Mouse (Mus musculus) CD4-positive, CD25-positive, alpha-beta regulatory T cell, adult 9 weeks (primary cell): ENCODE measurements around the gene Itgam. TPM values are rescaled to one million over a fixed set of nuclear protein-coding genes. Genes with fewer than 3 reads are reported as not detected.

Experiments
- polyA plus RNA-seq: library from polyadenylated mRNA; unstranded; fragments of 100-300 nt; shearing (Covaris generic); gene quantifications from one replicate; pipeline ENCODE4 v1.2.1, GENCODE M21; 2017

Gene Itgam
- polyA plus RNA-seq = 1.6 TPM

DNA sequence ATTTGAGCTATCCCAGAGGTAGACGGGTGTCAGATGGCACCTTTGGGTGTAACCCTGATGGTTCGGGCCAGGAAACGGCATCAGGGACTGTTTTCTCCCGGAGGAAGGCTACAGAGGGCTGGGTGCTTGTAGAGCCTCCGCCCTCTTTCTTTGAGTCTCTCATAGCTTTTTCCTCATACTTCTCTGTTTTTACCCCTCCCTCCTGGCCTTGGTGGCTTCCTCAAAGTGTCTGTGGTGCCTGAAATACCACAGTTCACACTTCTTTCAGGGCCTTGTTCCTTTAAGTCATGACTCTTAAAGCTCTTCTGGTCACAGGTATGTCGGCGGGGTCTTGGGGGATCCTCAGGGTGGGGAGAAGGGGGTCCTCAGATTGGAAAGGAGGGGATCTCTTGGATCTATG lies at the start of gene Itgam, which contains the start of gene Gm49368:
Gene Itgam, plus strand, starts transcription at position 185 of the 400 bp plus-strand sequence.
Gene Gm49368, plus strand, starts transcription at position 228 of the 400 bp plus-strand sequence.

GRCm38 (mm10) chr7:128128741-128129720 lies 66.6 kb downstream of the Itgam start, which contains the start of gene Itgax:
Gene Itgax (plus strand): TSS chr7:128129547.

DNA sequence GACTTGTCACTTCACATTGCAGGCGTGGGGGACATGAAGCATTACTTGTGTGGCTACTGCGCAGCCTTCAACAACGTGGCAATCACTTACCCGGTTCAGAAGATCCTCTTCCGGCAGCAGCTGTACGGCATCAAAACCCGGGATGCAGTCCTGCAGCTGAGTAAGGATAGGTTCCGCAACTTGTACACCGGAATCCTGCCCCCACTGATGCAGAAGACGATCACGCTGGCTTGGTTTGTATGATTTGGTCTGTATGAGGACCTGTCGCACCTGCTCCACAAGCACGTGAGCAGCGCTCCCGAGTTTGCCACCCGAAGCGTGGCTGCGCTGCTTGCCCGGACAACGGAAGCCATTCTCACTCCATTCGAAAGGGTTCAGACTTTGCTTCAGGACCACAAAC lies 91.6 kb downstream of the Itgam start, which contains the start of gene Itgad:
Gene Itgad, plus strand, starts transcription at position 301 of the 400 bp plus-strand sequence.

Other genes with a start within 250 kb of the Itgam start
- 174 TPM for gene Stx4a, start 238.3 kb upstream of the Itgam start, polyA plus RNA-seq
- gene Stx1b, start 238.1 kb upstream of the Itgam start, polyA plus RNA-seq = 0.15 TPM
- gene Zfp646, start 186.4 kb upstream of the Itgam start, polyA plus RNA-seq = 57.7 TPM
- 19.7 TPM for gene Zfp668, start 185.8 kb upstream of the Itgam start, polyA plus RNA-seq
- gene Prss53, start 171.7 kb upstream of the Itgam start, polyA plus RNA-seq = 0.94 TPM
- not detected for gene Gm21974, start 167.2 kb upstream of the Itgam start, polyA plus RNA-seq
- gene Vkorc1, start 167.0 kb upstream of the Itgam start, polyA plus RNA-seq = 63.8 TPM
- 62.3 TPM for gene Bckdk, start 158.6 kb upstream of the Itgam start, polyA plus RNA-seq
- 57.8 TPM for gene Kat8, start 150.1 kb upstream of the Itgam start, polyA plus RNA-seq
- gene Prss8, start 132.5 kb upstream of the Itgam start, polyA plus RNA-seq = not detected
- 4.9 TPM for gene Prss36, start 115.9 kb upstream of the Itgam start, polyA plus RNA-seq
- 203 TPM for gene Fus, start 95.2 kb upstream of the Itgam start, polyA plus RNA-seq
- 357 TPM for gene Pycard, start 68.8 kb upstream of the Itgam start, polyA plus RNA-seq
- gene Trim72, start 58.7 kb upstream of the Itgam start, polyA plus RNA-seq = not detected
- not detected for gene Gm49368, start within 50 bp of the Itgam start, polyA plus RNA-seq
- gene Itgax, start 66.9 kb downstream of the Itgam start, polyA plus RNA-seq = 0.32 TPM
- 1.8 TPM for gene Itgad, start 91.7 kb downstream of the Itgam start, polyA plus RNA-seq
- gene Cox6a2, start 143.7 kb downstream of the Itgam start, polyA plus RNA-seq = not detected
- 6.1 TPM for gene Armc5, start 174.7 kb downstream of the Itgam start, polyA plus RNA-seq
- 1.8 TPM for gene 9130023H24Rik, start 175.4 kb downstream of the Itgam start, polyA plus RNA-seq
- gene Tgfb1i1, start 184.2 kb downstream of the Itgam start, polyA plus RNA-seq = 1.0 TPM
- gene Slc5a2, start 203.0 kb downstream of the Itgam start, polyA plus RNA-seq = not detected
- gene BC017158, start 235.5 kb downstream of the Itgam start, polyA plus RNA-seq = 9.5 TPM